Mouse (Mus musculus): ENCODE measurements at regions not wholly inside any gene's neighbourhood (a gene's known extent, or its start where the extent isn't known, plus 50 kb on each side); places are given as distances from the start of the nearest gene placed in this dataset.

GRCm38 (mm10) chr16:87190471-87190870 is 163.5 kb upstream of the N6amt1 start:
- Histone ChIP-seq H3K4me2 (no peak overlapping the region), H3K9ac (ENCODE audit: low read length) (no peak overlapping the region), H3K27ac (ENCODE audit: low read depth, low read length) (no peak overlapping the region), H3K9me3 (ENCODE audit: control insufficient read depth, low read length) (no peaks in the 10 kb centered on the region), H3K27me3 (ENCODE audit: control insufficient read depth, insufficient read depth, low read length) (no peaks in the 10 kb centered on the region), H3K4me1 (ENCODE audit: control insufficient read depth, insufficient read depth, low read length) (no peaks in the 10 kb centered on the region), H3K4me3 (ENCODE audit: low read depth, low read length) (no peak overlapping the region), H3K36me3 (ENCODE audit: control insufficient read depth, insufficient read depth, low read length) (no peaks in the 10 kb centered on the region)
- 88% methylated on average over 4 of the region's 4 CpGs for WGBS
- ATAC-seq (ENCODE audit: low FRiP score) (no peak), DNase-seq (ENCODE audit: low spot score, missing footprints) (peak; percentile 56)

- 79% methylated on average over 2 of the region's 2 CpGs for WGBS
- H3K9ac ChIP-seq (ENCODE audit: low read length): no peak overlapping the region
- ATAC-seq (ENCODE audit: low FRiP score): no peak
- H3K4me2 ChIP-seq: no peak overlapping the region
- no peaks in the 10 kb centered on the region for H3K27me3 ChIP-seq (ENCODE audit: control insufficient read depth, insufficient read depth, low read length)
- peak; percentile 8 for DNase-seq (ENCODE audit: low spot score, missing footprints)
- no peaks in the 10 kb centered on the region for H3K9me3 ChIP-seq (ENCODE audit: control insufficient read depth, low read length)
- H3K36me3 ChIP-seq (ENCODE audit: control insufficient read depth, insufficient read depth, low read length): no peaks in the 10 kb centered on the region
- no peaks in the 10 kb centered on the region for H3K4me1 ChIP-seq (ENCODE audit: control insufficient read depth, insufficient read depth, low read length)
- H3K27ac ChIP-seq (ENCODE audit: low read depth, low read length): no peak overlapping the region
- H3K4me3 ChIP-seq (ENCODE audit: low read depth, low read length): no peak overlapping the region
Observed at GRCm38 (mm10) chr16:87188737-87189136, 165.2 kb upstream of the N6amt1 start.

- Histone ChIP-seq H3K27ac (ENCODE audit: low read depth, low read length) (no peak overlapping the region), H3K27me3 (ENCODE audit: control insufficient read depth, insufficient read depth, low read length) (no peaks in the 10 kb centered on the region), H3K36me3 (ENCODE audit: control insufficient read depth, insufficient read depth, low read length) (no peaks in the 10 kb centered on the region), H3K4me2 (no peak overlapping the region), H3K4me3 (ENCODE audit: low read depth, low read length) (no peak overlapping the region), H3K9ac (ENCODE audit: low read length) (no peak overlapping the region), H3K9me3 (ENCODE audit: control insufficient read depth, low read length) (no peaks in the 10 kb centered on the region), H3K4me1 (ENCODE audit: control insufficient read depth, insufficient read depth, low read length) (no peaks in the 10 kb centered on the region)
- ATAC-seq (ENCODE audit: low FRiP score) (no peak), DNase-seq (ENCODE audit: low spot score, missing footprints) (no peak)
- 71% methylated on average over 4 of the region's 4 CpGs for WGBS
Observed at GRCm38 (mm10) chr16:87172395-87172794, 181.6 kb upstream of the N6amt1 start.

- Histone ChIP-seq H3K27ac (ENCODE audit: low read depth, low read length) (no peak overlapping the region), H3K9ac (ENCODE audit: low read length) (no peak overlapping the region), H3K27me3 (ENCODE audit: control insufficient read depth, insufficient read depth, low read length) (no peaks in the 10 kb centered on the region), H3K36me3 (ENCODE audit: control insufficient read depth, insufficient read depth, low read length) (no peaks in the 10 kb centered on the region), H3K4me1 (ENCODE audit: control insufficient read depth, insufficient read depth, low read length) (no peaks in the 10 kb centered on the region), H3K9me3 (ENCODE audit: control insufficient read depth, low read length) (no peaks in the 10 kb centered on the region), H3K4me2 (no peak overlapping the region), H3K4me3 (ENCODE audit: low read depth, low read length) (no peak overlapping the region)
- 88% methylated on average over 2 of the region's 2 CpGs for whole genome bisulfite sequencing
- no peak for DNase-seq (ENCODE audit: low spot score, missing footprints)
- ATAC-seq (ENCODE audit: low FRiP score): no peak
Observed at GRCm38 (mm10) chr16:87139301-87139700, 214.7 kb upstream of the N6amt1 start.

- no peak overlapping the region for H3K4me3 ChIP-seq (ENCODE audit: low read depth, low read length)
- no peaks in the 10 kb centered on the region for H3K27me3 ChIP-seq (ENCODE audit: control insufficient read depth, insufficient read depth, low read length)
- H3K27ac ChIP-seq (ENCODE audit: low read depth, low read length): no peak overlapping the region
- H3K4me2 ChIP-seq: no peak overlapping the region
- H3K36me3 ChIP-seq (ENCODE audit: control insufficient read depth, insufficient read depth, low read length): no peaks in the 10 kb centered on the region
- no peaks in the 10 kb centered on the region for H3K4me1 ChIP-seq (ENCODE audit: control insufficient read depth, insufficient read depth, low read length)
- no peaks in the 10 kb centered on the region for H3K9me3 ChIP-seq (ENCODE audit: control insufficient read depth, low read length)
- DNase-seq (ENCODE audit: low spot score, missing footprints) (no peak), ATAC-seq (ENCODE audit: low FRiP score) (no peak)
- WGBS: 86% methylated on average over 1 of the region's 1 CpGs
- no peak overlapping the region for H3K9ac ChIP-seq (ENCODE audit: low read length)
Observed at GRCm38 (mm10) chr16:87136503-87136902, 217.5 kb upstream of the N6amt1 start.

GRCm38 (mm10) chr16:87134452-87134851 is 219.5 kb upstream of the N6amt1 start:
- no peaks in the 10 kb centered on the region for H3K4me1 ChIP-seq (ENCODE audit: control insufficient read depth, insufficient read depth, low read length)
- ATAC-seq (ENCODE audit: low FRiP score): no peak
- no peak for DNase-seq (ENCODE audit: low spot score, missing footprints)
- no peaks in the 10 kb centered on the region for H3K27me3 ChIP-seq (ENCODE audit: control insufficient read depth, insufficient read depth, low read length)
- H3K36me3 ChIP-seq (ENCODE audit: control insufficient read depth, insufficient read depth, low read length): no peaks in the 10 kb centered on the region
- H3K27ac ChIP-seq (ENCODE audit: low read depth, low read length): no peak overlapping the region
- H3K4me2 ChIP-seq: no peak overlapping the region
- H3K9me3 ChIP-seq (ENCODE audit: control insufficient read depth, low read length): no peaks in the 10 kb centered on the region
- H3K9ac ChIP-seq (ENCODE audit: low read length): no peak overlapping the region
- no peak overlapping the region for H3K4me3 ChIP-seq (ENCODE audit: low read depth, low read length)

- Histone ChIP-seq H3K27me3 (ENCODE audit: control insufficient read depth, insufficient read depth, low read length) (no peaks in the 10 kb centered on the region), H3K27ac (ENCODE audit: low read depth, low read length) (no peak overlapping the region), H3K4me1 (ENCODE audit: control insufficient read depth, insufficient read depth, low read length) (no peaks in the 10 kb centered on the region), H3K4me2 (no peak overlapping the region), H3K36me3 (ENCODE audit: control insufficient read depth, insufficient read depth, low read length) (no peaks in the 10 kb centered on the region), H3K9ac (ENCODE audit: low read length) (no peak overlapping the region), H3K4me3 (ENCODE audit: low read depth, low read length) (no peak overlapping the region), H3K9me3 (ENCODE audit: control insufficient read depth, low read length) (no peaks in the 10 kb centered on the region)
- no peak for DNase-seq (ENCODE audit: low spot score, missing footprints)
- 90% methylated on average over 6 of the region's 6 CpGs for WGBS
- no peak for ATAC-seq (ENCODE audit: low FRiP score)
Observed at GRCm38 (mm10) chr16:87133874-87134273, 220.1 kb upstream of the N6amt1 start.

- H3K4me2 ChIP-seq: no peak overlapping the region
- no peaks in the 10 kb centered on the region for H3K4me1 ChIP-seq (ENCODE audit: control insufficient read depth, insufficient read depth, low read length)
- no peak overlapping the region for H3K27ac ChIP-seq (ENCODE audit: low read depth, low read length)
- 90% methylated on average over 4 of the region's 4 CpGs for WGBS
- no peaks in the 10 kb centered on the region for H3K36me3 ChIP-seq (ENCODE audit: control insufficient read depth, insufficient read depth, low read length)
- no peaks in the 10 kb centered on the region for H3K27me3 ChIP-seq (ENCODE audit: control insufficient read depth, insufficient read depth, low read length)
- DNase-seq (ENCODE audit: low spot score, missing footprints): no peak
- ATAC-seq (ENCODE audit: low FRiP score): no peak
- no peak overlapping the region for H3K9ac ChIP-seq (ENCODE audit: low read length)
- H3K9me3 ChIP-seq (ENCODE audit: control insufficient read depth, low read length): no peaks in the 10 kb centered on the region
- no peak overlapping the region for H3K4me3 ChIP-seq (ENCODE audit: low read depth, low read length)
Observed at GRCm38 (mm10) chr16:87132082-87132481, 221.9 kb upstream of the N6amt1 start.

GRCm38 (mm10) chr16:87130733-87131640 is 223.0 kb upstream of the N6amt1 start:
- H3K4me3 ChIP-seq (ENCODE audit: low read depth, low read length): no peak overlapping the region
- H3K4me1 ChIP-seq (ENCODE audit: control insufficient read depth, insufficient read depth, low read length): no peaks in the 10 kb centered on the region
- no peak overlapping the region for H3K27ac ChIP-seq (ENCODE audit: low read depth, low read length)
- no peak for DNase-seq (ENCODE audit: low spot score, missing footprints)
- H3K4me2 ChIP-seq: no peak overlapping the region
- WGBS: 80% methylated on average over 12 of the region's 12 CpGs
- H3K27me3 ChIP-seq (ENCODE audit: control insufficient read depth, insufficient read depth, low read length): no peaks in the 10 kb centered on the region
- ATAC-seq (ENCODE audit: low FRiP score): no peak
- no peaks in the 10 kb centered on the region for H3K9me3 ChIP-seq (ENCODE audit: control insufficient read depth, low read length)
- no peaks in the 10 kb centered on the region for H3K36me3 ChIP-seq (ENCODE audit: control insufficient read depth, insufficient read depth, low read length)
- no peak overlapping the region for H3K9ac ChIP-seq (ENCODE audit: low read length)

Data from midbrain, embryonic 11.5 days (tissue).